Mouse (Mus musculus): ENCODE data around the gene Phykpl.
"Not testable (repeated sequence)": the region's sequence is repeated elsewhere in the genome, so short reads cannot be mapped to it uniquely, and the experiment has no call there.

Gene Phykpl

GRCm38 (mm10) chr11:51617693-51618092, 33.1 kb downstream of the Phykpl start:
- DNase-seq (ENCODE audit: low spot score in 2 of 2), result peak in 1 of 2 experiments; percentile 51

- no peak for DNase-seq (ENCODE audit: low spot score in 2 of 2)
Measured at GRCm38 (mm10) chr11:51618894-51619408, 34.4 kb downstream of the Phykpl start.

GRCm38 (mm10) chr11:51619409-51620060, 35.0 kb downstream of the Phykpl start, which contains the start of gene Nhp2:
Gene Nhp2 (plus strand): TSS chr11:51619735.
- DNase-seq (ENCODE audit: low spot score in 2 of 2), result peak; percentile 90 to 92

GRCm38 (mm10) chr11:51620084-51620483, 35.5 kb downstream of the Phykpl start:
- DNase-seq (ENCODE audit: low spot score in 2 of 2), result no peak

GRCm38 (mm10) chr11:51621776-51622175, 37.2 kb downstream of the Phykpl start:
- DNase-seq (ENCODE audit: low spot score in 2 of 2), result no peak

- DNase-seq (ENCODE audit: low spot score in 2 of 2), result no peak
Measured at GRCm38 (mm10) chr11:51622971-51623491, 38.5 kb downstream of the Phykpl start.

GRCm38 (mm10) chr11:51625187-51625820, 40.7 kb downstream of the Phykpl start:
- DNase-seq (ENCODE audit: low spot score in 2 of 2), result no peak

GRCm38 (mm10) chr11:51627425-51627824, 42.9 kb downstream of the Phykpl start:
- DNase-seq (ENCODE audit: low spot score in 2 of 2), result no peak

GRCm38 (mm10) chr11:51627907-51628306, 43.4 kb downstream of the Phykpl start:
- no peak for DNase-seq (ENCODE audit: low spot score in 2 of 2)

- no peak for DNase-seq (ENCODE audit: low spot score in 2 of 2)
Measured at GRCm38 (mm10) chr11:51629651-51630314, 45.2 kb downstream of the Phykpl start.

- DNase-seq (ENCODE audit: low spot score in 2 of 2), result no peak
Measured at GRCm38 (mm10) chr11:51632130-51632753, 47.7 kb downstream of the Phykpl start.

- not testable (repeated sequence) for DNase-seq (ENCODE audit: low spot score in 2 of 2)
Measured at GRCm38 (mm10) chr11:51633200-51633599, 48.6 kb downstream of the Phykpl start.

GRCm38 (mm10) chr11:51633721-51634120, 49.2 kb downstream of the Phykpl start:
- no peak for DNase-seq (ENCODE audit: low spot score in 2 of 2)

- no peak for DNase-seq (ENCODE audit: low spot score in 2 of 2)
Measured at GRCm38 (mm10) chr11:51635127-51635524, 50.6 kb downstream of the Phykpl start.

- DNase-seq (ENCODE audit: low spot score in 2 of 2), result peak; percentile 86 to 92
Measured at GRCm38 (mm10) chr11:51635525-51636322, 51.2 kb downstream of the Phykpl start, which contains the start of gene Rmnd5b. Gene Rmnd5b (minus strand): TSS chr11:51635896.

- DNase-seq (ENCODE audit: low spot score in 2 of 2), result no peak
Measured at GRCm38 (mm10) chr11:51636323-51636684, 51.7 kb downstream of the Phykpl start.

GRCm38 (mm10) chr11:51637971-51638414, 53.4 kb downstream of the Phykpl start:
- no peak for DNase-seq (ENCODE audit: low spot score in 2 of 2)

- no peak for DNase-seq (ENCODE audit: low spot score in 2 of 2)
Measured at GRCm38 (mm10) chr11:51638497-51638896, 53.9 kb downstream of the Phykpl start.

GRCm38 (mm10) chr11:51640748-51641147, 56.2 kb downstream of the Phykpl start:
- DNase-seq (ENCODE audit: low spot score in 2 of 2), result no peak

- DNase-seq (ENCODE audit: low spot score in 2 of 2), result no peak
Measured at GRCm38 (mm10) chr11:51643202-51643601, 58.6 kb downstream of the Phykpl start.

- DNase-seq (ENCODE audit: low spot score in 2 of 2), result no peak
Measured at GRCm38 (mm10) chr11:51643761-51644160, 59.2 kb downstream of the Phykpl start.
